Mouse (Mus musculus) ovary, adult 18-20 months (tissue): ENCODE results near the gene Mark4.

Experiments
- DNase-seq: peaks from one replicate; pipeline ENCODE4 v3.0.0; 2022; ENCODE audit warnings: low spot score, mixed read lengths

Gene Mark4

GRCm38 (mm10) chr7:19437048-19437447, 21.6 kb downstream of the Mark4 start:
- no peak for DNase-seq

- no peak for DNase-seq
Measured at GRCm38 (mm10) chr7:19436276-19436675, 22.3 kb downstream of the Mark4 start.

- no peak for DNase-seq
Measured at GRCm38 (mm10) chr7:19432475-19432874, 26.1 kb downstream of the Mark4 start.

GRCm38 (mm10) chr7:19430402-19430801, 28.2 kb downstream of the Mark4 start:
- no peak for DNase-seq

- DNase-seq: no peak
Measured at GRCm38 (mm10) chr7:19429726-19430125, 28.9 kb downstream of the Mark4 start.

- no peak for DNase-seq
Measured at GRCm38 (mm10) chr7:19427999-19428650, 30.5 kb downstream of the Mark4 start.

DNA sequence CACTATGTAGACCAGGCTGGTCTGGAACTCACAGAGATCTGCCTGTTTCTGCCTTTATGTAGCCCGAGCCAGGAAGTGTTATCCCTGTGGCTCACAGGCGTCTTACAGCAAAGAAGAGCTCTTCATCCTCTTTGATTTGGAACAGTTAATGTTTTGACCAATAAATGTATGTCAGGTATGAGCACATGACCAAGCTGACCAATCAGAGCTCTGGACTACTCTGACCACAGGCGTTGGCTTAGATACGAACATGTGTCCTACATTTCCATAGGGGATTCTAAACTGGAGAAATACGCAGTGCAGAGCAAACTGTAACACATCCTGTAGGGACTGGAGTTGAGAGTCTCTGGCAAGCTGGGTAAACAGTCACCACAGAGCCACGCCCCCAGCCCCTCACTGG, 31.7 kb downstream of the Mark4 start:
- no peak for DNase-seq

GRCm38 (mm10) chr7:19426349-19426748, 32.3 kb downstream of the Mark4 start:
- DNase-seq: no peak

- DNase-seq: no peak
Measured at GRCm38 (mm10) chr7:19424051-19424450, 34.6 kb downstream of the Mark4 start.

DNA sequence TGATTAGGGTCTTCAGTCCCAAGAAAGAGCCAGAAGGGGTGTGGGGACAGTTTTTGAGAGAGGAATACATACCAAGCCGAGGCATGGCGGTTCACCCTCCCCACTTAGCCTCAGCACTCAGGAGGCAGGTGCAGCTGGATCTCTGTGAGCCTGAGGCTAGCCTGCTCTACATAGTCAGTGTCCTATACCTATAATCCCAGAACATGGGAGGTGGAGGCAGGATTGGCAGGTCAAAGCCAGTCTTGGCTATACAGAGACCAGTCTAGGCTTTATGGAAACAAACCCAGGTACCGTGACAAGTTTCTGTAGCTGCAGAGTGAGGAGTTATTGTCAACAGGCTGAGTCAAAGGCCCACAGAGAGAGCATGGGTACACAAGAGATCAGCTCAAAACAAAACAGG, 35.5 kb downstream of the Mark4 start:
- no peak for DNase-seq

DNA sequence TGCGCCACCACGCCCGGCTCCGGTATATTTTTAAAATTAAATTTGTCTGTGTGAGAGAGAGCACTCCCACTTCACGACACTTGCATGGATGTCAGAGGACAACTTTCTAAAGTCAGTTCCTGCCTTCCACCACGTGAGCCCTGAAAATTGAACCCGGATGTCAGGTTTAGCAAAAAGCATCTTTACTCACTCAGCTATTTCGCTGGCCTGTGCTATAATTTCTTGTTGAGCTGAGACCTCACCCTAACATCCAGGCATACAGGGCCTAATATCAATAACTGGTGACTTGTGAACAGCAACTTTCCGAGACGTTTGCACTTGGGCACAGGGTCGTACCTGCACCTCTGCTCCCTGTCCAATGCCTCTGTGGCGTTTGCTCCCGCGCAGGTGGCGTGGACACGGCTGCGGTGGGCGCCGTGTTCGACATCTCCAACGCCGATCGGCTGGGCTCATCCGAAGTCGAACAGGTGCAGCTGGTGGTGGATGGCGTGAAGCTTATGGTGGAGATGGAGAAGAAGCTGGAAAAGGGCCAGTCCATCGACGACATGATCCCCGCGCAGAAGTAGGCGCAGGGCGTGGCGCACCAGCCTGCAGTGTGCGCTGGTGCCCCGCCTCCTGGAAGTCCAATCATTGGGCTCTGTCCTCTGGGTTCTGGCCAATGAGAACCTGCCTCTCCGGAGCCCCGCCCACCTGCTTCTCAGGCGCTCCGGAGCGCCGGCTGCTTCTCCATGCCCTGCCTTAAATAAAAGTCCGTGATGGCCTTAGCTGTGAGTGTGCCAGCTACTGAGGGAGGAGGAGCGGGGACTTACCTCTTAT, 37.6 kb downstream of the Mark4 start:
- DNase-seq: peak; percentile 85

GRCm38 (mm10) chr7:19420121-19420520, 38.5 kb downstream of the Mark4 start:
- DNase-seq: no peak

GRCm38 (mm10) chr7:19416590-19416989, 42.0 kb downstream of the Mark4 start:
- DNase-seq: no peak

- DNase-seq: no peak
Measured at GRCm38 (mm10) chr7:19413525-19413924, 45.1 kb downstream of the Mark4 start.

DNA sequence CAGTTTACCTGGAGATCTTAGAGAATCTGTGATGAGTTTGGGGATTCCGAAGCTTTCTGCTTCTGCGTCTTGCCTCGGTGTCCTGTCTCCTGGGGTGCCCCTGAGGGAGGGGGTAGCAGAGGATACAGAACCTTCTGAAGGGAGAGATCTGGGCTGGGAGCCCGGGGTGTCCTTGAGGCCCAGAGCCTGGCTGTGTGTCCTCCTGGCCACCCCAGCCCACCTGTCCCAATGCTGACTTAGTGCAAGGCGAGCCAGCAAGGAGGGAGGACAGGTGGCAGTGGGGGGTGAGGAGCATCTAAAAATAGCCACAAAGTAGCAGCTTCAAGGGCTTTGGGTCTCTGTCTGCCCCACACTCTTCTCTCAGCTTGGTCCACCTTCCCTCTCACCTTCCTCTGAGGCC, 46.8 kb downstream of the Mark4 start:
- DNase-seq: no peak

GRCm38 (mm10) chr7:19410766-19411344, 47.8 kb downstream of the Mark4 start:
- DNase-seq: peak; percentile 55

DNA sequence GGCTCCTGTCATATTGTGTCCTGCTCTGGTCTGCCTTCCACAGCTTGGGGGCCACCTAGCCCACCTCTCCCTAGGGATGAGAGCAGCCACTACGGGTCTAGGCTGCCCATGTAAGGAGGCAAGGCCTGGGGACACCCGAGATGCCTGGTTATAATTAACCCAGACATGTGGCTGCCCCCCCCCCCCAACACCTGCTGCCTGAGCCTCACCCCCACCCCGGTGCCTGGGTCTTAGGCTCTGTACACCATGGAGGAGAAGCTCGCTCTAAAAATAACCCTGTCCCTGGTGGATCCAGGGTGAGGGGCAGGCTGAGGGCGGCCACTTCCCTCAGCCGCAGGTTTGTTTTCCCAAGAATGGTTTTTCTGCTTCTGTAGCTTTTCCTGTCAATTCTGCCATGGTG, 48.9 kb downstream of the Mark4 start:
- DNase-seq: no peak

DNA sequence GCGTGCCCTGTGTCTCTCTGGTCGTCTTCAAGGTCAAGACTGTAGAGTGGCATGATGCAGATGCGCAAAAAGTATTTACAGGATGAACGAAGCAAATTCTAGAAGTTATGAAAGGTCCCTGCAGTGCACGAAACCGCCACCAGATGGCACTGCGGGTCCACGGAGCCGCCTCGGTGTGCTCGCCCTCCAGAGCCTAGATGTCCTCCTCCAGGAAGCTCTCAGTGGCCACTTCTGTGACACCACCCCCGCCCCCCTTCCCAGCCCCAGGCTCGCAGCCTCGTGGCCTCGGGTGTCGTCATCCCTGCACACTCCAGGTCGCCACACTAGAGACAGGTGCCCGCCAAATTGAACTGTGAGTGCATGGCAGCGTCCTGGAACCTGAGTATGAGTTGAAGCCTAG, 53.2 kb downstream of the Mark4 start:
- DNase-seq: no peak

DNA sequence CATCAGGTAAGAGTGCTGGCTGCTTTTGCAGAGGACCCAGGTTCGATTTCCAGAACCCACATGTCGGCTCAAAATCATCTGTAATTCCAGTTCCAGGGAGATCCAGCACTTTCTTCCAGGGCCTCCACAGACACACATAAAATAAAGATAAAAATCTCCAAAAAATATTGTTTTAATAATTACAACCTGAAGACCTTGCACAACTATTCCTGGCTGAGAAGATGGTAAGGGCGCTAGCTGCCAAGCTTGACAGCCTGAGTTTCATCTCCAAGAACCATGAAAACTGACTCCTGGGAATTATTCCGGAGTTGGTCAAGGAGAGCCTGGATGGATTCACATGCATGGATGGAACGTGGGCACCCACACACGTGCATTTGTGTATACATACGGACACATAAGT, 54.1 kb downstream of the Mark4 start, which contains the start of gene Ckm:
TSS of gene Ckm (plus strand) at position 301 of the 400 bp plus-strand sequence.
- DNase-seq: no peak

GRCm38 (mm10) chr7:19403731-19404296, 54.8 kb downstream of the Mark4 start, which contains the start of gene Klc3:
TSS of gene Klc3 (minus strand) at chr7:19404104.
- peak; percentile 43 for DNase-seq

DNA sequence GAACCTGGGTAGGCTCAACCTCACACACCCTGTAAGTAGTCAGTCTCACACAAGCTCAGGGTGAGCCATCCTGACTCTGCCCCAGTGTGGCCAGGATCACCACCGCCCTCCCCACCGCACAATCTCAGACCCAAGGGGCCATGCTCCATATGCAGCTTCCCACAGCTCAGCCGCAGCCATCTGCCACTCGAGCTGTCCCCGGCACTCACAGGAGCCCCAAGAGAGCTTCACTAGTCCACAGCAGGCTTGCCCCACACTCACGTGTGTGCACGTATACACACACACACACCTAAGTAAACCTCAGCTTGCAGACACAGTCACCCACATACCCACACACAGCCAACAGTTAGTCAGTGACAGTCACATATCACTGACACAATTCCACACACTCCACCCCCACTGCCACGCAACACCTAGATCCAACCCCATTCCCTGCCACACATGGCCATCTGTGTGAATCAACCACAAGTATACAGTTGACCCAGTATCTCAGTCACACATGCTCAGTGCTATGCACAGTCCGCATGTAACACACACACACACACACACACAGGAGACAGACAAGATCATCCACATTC, 56.0 kb downstream of the Mark4 start:
- no peak for DNase-seq

- DNase-seq: no peak
Measured at GRCm38 (mm10) chr7:19400946-19401345, 57.7 kb downstream of the Mark4 start.
